Mouse (Mus musculus): ENCODE measurements around the gene Lrrc8c.

GRCm38 (mm10) chr5:105525004-105525403 lies 5.8 kb downstream of the Lrrc8c start:
- TF ChIP-seq CTCF (IDR thresholded peaks at IDR 0.05; ENCODE audit: control insufficient read depth, insufficient read depth, low read length) (no peak), POLR2A (IDR thresholded peaks at IDR 0.05; ENCODE audit: borderline replicate concordance, control insufficient read depth, low read depth, low read length) (no peak)

Data from bone marrow, adult 2 months (tissue).